Comparison of ENCODE assay signal across 9 mouse cellular contexts in the genomic region with DNA sequence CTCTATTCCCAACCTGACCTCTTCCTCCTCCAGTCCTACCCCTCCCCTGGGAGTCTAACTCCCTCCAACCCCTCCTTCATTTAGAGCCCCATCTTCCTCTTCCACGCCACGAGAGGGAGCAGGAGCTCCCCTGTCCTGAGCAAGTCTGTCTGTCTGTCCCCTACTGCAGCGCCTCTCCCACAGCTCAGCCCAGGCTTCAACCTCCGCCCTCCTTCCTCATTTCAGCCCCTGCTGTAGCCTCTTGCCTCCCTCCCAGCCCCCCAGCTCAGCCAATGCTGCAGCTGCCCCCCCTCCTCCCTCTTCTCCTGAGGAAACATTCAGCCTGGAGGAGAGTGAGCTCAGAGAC. TPM values are rescaled to one million over a fixed set of nuclear protein-coding genes. Genes with fewer than 3 reads are reported as not detected.
A peak's percentile ranks its signal among the peaks of the same experiment; 100 is the strongest.
DNase-seq lines count a peak whose midpoint lies in the region; ATAC-seq and TF ChIP-seq lines count a peak whose summit lies in the region.
"Had no signal": no experiment of that assay in that cellular context is flagged by ENCODE, and none has a peak within 500 bp of the region (broad histone marks: within the 10 kb centered on the region; RNA-seq: fewer than 3 reads in every experiment).

No protein-coding gene starts in this region.

- no peak overlapping the region for H3K9ac ChIP-seq in heart, adult 2 months (ENCODE audit: low read depth, low read length)
- H3K9ac ChIP-seq in midbrain, postnatal 0 days (replicated peaks; ENCODE audit: low read length, poor library complexity, severe bottlenecking): no peak overlapping the region
- H3K9ac ChIP-seq in midbrain, embryonic 14.5 days (replicated peaks; ENCODE audit: low read length): no peak overlapping the region
- H3K9ac ChIP-seq in stomach, embryonic 14.5 days (replicated peaks; ENCODE audit: low read depth, low read length): no peak overlapping the region
- H3K9ac ChIP-seq: embryonic facial prominence, embryonic 12.5 days had no signal

- no peaks in the 10 kb centered on the region for H3K36me3 ChIP-seq in heart, adult 2 months (ENCODE audit: control insufficient read depth, insufficient read depth, low read length)
- H3K36me3 ChIP-seq in midbrain, postnatal 0 days (ENCODE audit: insufficient read depth, low read length): no peaks in the 10 kb centered on the region
- H3K36me3 ChIP-seq in midbrain, embryonic 14.5 days (ENCODE audit: control insufficient read depth, insufficient read depth, low read length): no peaks in the 10 kb centered on the region
- H3K36me3 ChIP-seq in stomach, embryonic 14.5 days (ENCODE audit: control insufficient read depth, insufficient read depth, low read length): no peaks in the 10 kb centered on the region
- H3K36me3 ChIP-seq: embryonic facial prominence, embryonic 12.5 days had no signal

- H3K4me1 ChIP-seq in heart, adult 2 months (ENCODE audit: control insufficient read depth, insufficient read depth, low read length): peaks cover 3% of the 10 kb centered on the region
- H3K4me1 ChIP-seq in midbrain, postnatal 0 days (ENCODE audit: insufficient read depth, low read length): no peaks in the 10 kb centered on the region
- no peaks in the 10 kb centered on the region for H3K4me1 ChIP-seq in midbrain, embryonic 14.5 days (ENCODE audit: control insufficient read depth, insufficient read depth, low read length)
- H3K4me1 ChIP-seq in stomach, embryonic 14.5 days (ENCODE audit: control insufficient read depth, insufficient read depth, low read length): peaks cover 5% of the 10 kb centered on the region; the same call in 1 of the 2 replicates

- intact Hi-C loops in heart, adult 2 months (cut with DNase I): no loop called here

- H3K27ac ChIP-seq in heart, adult 2 months: no peak overlapping the region; the same call in 1 of the 2 replicates
- H3K27ac ChIP-seq in midbrain, postnatal 0 days (ENCODE audit: low read depth, low read length): no peak overlapping the region
- no peak overlapping the region for H3K27ac ChIP-seq in midbrain, embryonic 14.5 days (replicated peaks; ENCODE audit: low read depth, low read length)
- H3K27ac ChIP-seq in stomach, embryonic 14.5 days (ENCODE audit: low read length): peak overlapping the region; percentile 15; the same call in 1 of the 2 replicates
- H3K27ac ChIP-seq: embryonic facial prominence, embryonic 12.5 days had no signal

- H3K4me3 ChIP-seq in heart, adult 2 months: no peak overlapping the region
- no peak overlapping the region for H3K4me3 ChIP-seq in midbrain, postnatal 0 days (ENCODE audit: low read depth, low read length)
- H3K4me3 ChIP-seq in midbrain, embryonic 14.5 days (replicated peaks; ENCODE audit: low read depth, low read length): no peak overlapping the region
- H3K4me3 ChIP-seq in stomach, embryonic 14.5 days (ENCODE audit: low read depth, low read length): no peak overlapping the region

- 29% methylated on average over 4 of the region's 4 CpGs for WGBS in heart, adult 2 months
- 45% methylated on average over 4 of the region's 4 CpGs for WGBS in midbrain, postnatal 0 days
- 29% methylated on average over 4 of the region's 4 CpGs for WGBS in midbrain, embryonic 14.5 days
- 30% methylated on average over 4 of the region's 4 CpGs for WGBS in stomach, embryonic 14.5 days

- peak; percentile 54 for TF ChIP-seq CTCF in heart, adult 2 months (IDR thresholded peaks at IDR 0.05)
- TF ChIP-seq CTCF in midbrain, postnatal 0 days (IDR thresholded peaks at IDR 0.05): 0 out of 2 replicates have a peak, but pooled peaks have one; percentile 13

- H3K27me3 ChIP-seq in heart, adult 2 months (ENCODE audit: control insufficient read depth, insufficient read depth, low read length): no peaks in the 10 kb centered on the region
- H3K27me3 ChIP-seq in midbrain, postnatal 0 days (ENCODE audit: insufficient read depth, low read length): peaks cover 29% of the 10 kb centered on the region; the same call in 1 of the 2 replicates
- peaks cover 33% of the 10 kb centered on the region for H3K27me3 ChIP-seq in midbrain, embryonic 14.5 days (ENCODE audit: control insufficient read depth, insufficient read depth, low read length)
- peaks cover 13% of the 10 kb centered on the region for H3K27me3 ChIP-seq in stomach, embryonic 14.5 days (ENCODE audit: control insufficient read depth, insufficient read depth, low read length)

- H3K4me2 ChIP-seq in midbrain, postnatal 0 days (ENCODE audit: low read depth, low read length, poor library complexity, severe bottlenecking): no peak overlapping the region
- H3K4me2 ChIP-seq in midbrain, embryonic 14.5 days (ENCODE audit: low read length): no peak overlapping the region
- no peak overlapping the region for H3K4me2 ChIP-seq in stomach, embryonic 14.5 days (replicated peaks; ENCODE audit: low read depth, low read length)

- no peak for TF ChIP-seq EP300 in heart, adult 2 months (IDR thresholded peaks at IDR 0.05; ENCODE audit: insufficient read depth, low read depth, low read length)

- no peak for DNase-seq in heart, adult 2 months
- no peak for DNase-seq in heart, postnatal 4 days
- no peak for DNase-seq in midbrain, postnatal 0 days (ENCODE audit: low spot score)
- no peak for DNase-seq in midbrain, embryonic 14.5 days
- DNase-seq in liver: peak; percentile 44
- DNase-seq in layer of hippocampus, adult 18-20 months (ENCODE audit: low spot score in 2 of 2): no peak
- DNase-seq in Muller cell, postnatal 12 days (ENCODE audit: inconsistent ontology term): no peak

- TF ChIP-seq POLR2A in heart, adult 2 months (IDR thresholded peaks at IDR 0.05; ENCODE audit: insufficient read depth, low read depth, low read length): no peak

- no peaks in the 10 kb centered on the region for H3K79me2 ChIP-seq in heart, adult 2 months (replicated peaks; ENCODE audit: control insufficient read depth, insufficient read depth, low read length)

- ATAC-seq in midbrain, postnatal 0 days (ENCODE audit: low FRiP score): no peak
- no peak; the same call in 1 of the 2 replicates for ATAC-seq in midbrain, embryonic 14.5 days (ENCODE audit: low FRiP score, low TSS enrichment)
- no peak for ATAC-seq in stomach, embryonic 14.5 days (ENCODE audit: insufficient number of reproducible peaks, insufficient read depth, low FRiP score, low read depth)

- no peaks in the 10 kb centered on the region for H3K9me3 ChIP-seq in midbrain, postnatal 0 days (ENCODE audit: low read length)
- H3K9me3 ChIP-seq in midbrain, embryonic 14.5 days (ENCODE audit: control insufficient read depth, low read length): no peaks in the 10 kb centered on the region
- no peaks in the 10 kb centered on the region for H3K9me3 ChIP-seq in stomach, embryonic 14.5 days (ENCODE audit: control insufficient read depth, low read depth, low read length)
- H3K9me3 ChIP-seq: embryonic facial prominence, embryonic 12.5 days had no signal

RNA-seq across cellular contexts. Expression of gene B3gnt3, which starts 0.5 kb away (rescaled TPM):
- 1 to 10 TPM; 6.1 to 6.4 TPM for total RNA-seq in heart, adult 2 months (2021)
- polyA plus RNA-seq in heart, adult 2 months (2012; rRNA removed): 5.4 and 8.6 TPM in 2 replicates
- 1 to 10 TPM; 7.5 to 7.6 TPM for total RNA-seq in heart, postnatal 4 days (2021)
- 0.24 and 1.6 TPM in 2 replicates for total RNA-seq in midbrain, postnatal 0 days (2014; rRNA removed)
- 0.31 and 0.50 TPM in 2 replicates for polyA plus RNA-seq in midbrain, postnatal 0 days (2015; fragmentation: Nextera tagmentation; extraction: Ambion mirVana)
- polyA plus RNA-seq in midbrain, embryonic 14.5 days (2014; fragmentation: Nextera tagmentation; extraction: Ambion mirVana): 0.11 and 0.20 TPM in 2 replicates
- 4.7 and 5.4 TPM in 2 replicates for polyA plus RNA-seq in stomach, embryonic 14.5 days (2014; fragmentation: Nextera tagmentation; extraction: Ambion mirVana)
- under 1 TPM; 0.33 to 0.59 TPM for total RNA-seq in layer of hippocampus, adult 18-20 months (2021)

RNA-seq across cellular contexts. Expression of gene Insl3, which starts 13.0 kb away (rescaled TPM):
- 1 to 10 TPM; 4.0 to 4.1 TPM for total RNA-seq in heart, adult 2 months (2021)
- polyA plus RNA-seq in heart, adult 2 months (2012; rRNA removed): 16.3 and 19.3 TPM in 2 replicates
- 1 to 10 TPM; 6.6 to 6.9 TPM for total RNA-seq in heart, postnatal 4 days (2021)
- total RNA-seq in midbrain, postnatal 0 days (2014; rRNA removed): not detected in 2 replicates
- 1.2 and 2.1 TPM in 2 replicates for polyA plus RNA-seq in midbrain, postnatal 0 days (2015; fragmentation: Nextera tagmentation; extraction: Ambion mirVana)
- 0.89 TPM in 1 of 2 replicates, not detected in the other for polyA plus RNA-seq in midbrain, embryonic 14.5 days (2014; fragmentation: Nextera tagmentation; extraction: Ambion mirVana)
- polyA plus RNA-seq in stomach, embryonic 14.5 days (2014; fragmentation: Nextera tagmentation; extraction: Ambion mirVana): 1.3 and 1.7 TPM in 2 replicates
- 1 to 10 TPM; 1.7 to 1.8 TPM for total RNA-seq in layer of hippocampus, adult 18-20 months (2021)

RNA-seq across cellular contexts. Expression of gene Fcho1, which starts 23.5 kb away (rescaled TPM):
- total RNA-seq in heart, adult 2 months (2021): under 1 TPM; 0.23 to 0.64 TPM
- 2.7 and 4.5 TPM in 2 replicates for polyA plus RNA-seq in heart, adult 2 months (2012; rRNA removed)
- total RNA-seq in heart, postnatal 4 days (2021): 1 to 10 TPM; 1.6 to 2.4 TPM
- 109 and 114 TPM in 2 replicates for total RNA-seq in midbrain, postnatal 0 days (2014; rRNA removed)
- polyA plus RNA-seq in midbrain, postnatal 0 days (2015; fragmentation: Nextera tagmentation; extraction: Ambion mirVana): 88.4 and 89.5 TPM in 2 replicates
- 66.5 and 74.6 TPM in 2 replicates for polyA plus RNA-seq in midbrain, embryonic 14.5 days (2014; fragmentation: Nextera tagmentation; extraction: Ambion mirVana)
- polyA plus RNA-seq in stomach, embryonic 14.5 days (2014; fragmentation: Nextera tagmentation; extraction: Ambion mirVana): 5.5 and 7.4 TPM in 2 replicates
- 10 to 100 TPM; 94.9 to 99.9 TPM for total RNA-seq in layer of hippocampus, adult 18-20 months (2021)

RNA-seq across cellular contexts. Expression of gene Jak3, which starts 26.0 kb away (rescaled TPM):
- total RNA-seq in heart, adult 2 months (2021): 1 to 10 TPM; 8.1 to 8.6 TPM
- polyA plus RNA-seq in heart, adult 2 months (2012; rRNA removed): 23.3 and 24.0 TPM in 2 replicates
- 10 to 100 TPM; 15.8 TPM for total RNA-seq in heart, postnatal 4 days (2021)
- 9.0 and 12.3 TPM in 2 replicates for total RNA-seq in midbrain, postnatal 0 days (2014; rRNA removed)
- polyA plus RNA-seq in midbrain, postnatal 0 days (2015; fragmentation: Nextera tagmentation; extraction: Ambion mirVana): 6.4 and 7.1 TPM in 2 replicates
- polyA plus RNA-seq in midbrain, embryonic 14.5 days (2014; fragmentation: Nextera tagmentation; extraction: Ambion mirVana): 2.5 and 3.6 TPM in 2 replicates
- 5.4 and 6.0 TPM in 2 replicates for polyA plus RNA-seq in stomach, embryonic 14.5 days (2014; fragmentation: Nextera tagmentation; extraction: Ambion mirVana)
- total RNA-seq in layer of hippocampus, adult 18-20 months (2021): 1 to 10 TPM; 3.7 to 4.4 TPM

RNA-seq across cellular contexts. Expression of gene Unc13a, which starts 30.5 kb away (rescaled TPM):
- under 1 TPM; 0.61 to 0.86 TPM for total RNA-seq in heart, adult 2 months (2021)
- 1.4 and 1.8 TPM in 2 replicates for polyA plus RNA-seq in heart, adult 2 months (2012; rRNA removed)
- 1 to 10 TPM; 1.3 to 1.4 TPM for total RNA-seq in heart, postnatal 4 days (2021)
- total RNA-seq in midbrain, postnatal 0 days (2014; rRNA removed): 69.0 and 70.8 TPM in 2 replicates
- polyA plus RNA-seq in midbrain, postnatal 0 days (2015; fragmentation: Nextera tagmentation; extraction: Ambion mirVana): 14.5 and 16.2 TPM in 2 replicates
- polyA plus RNA-seq in midbrain, embryonic 14.5 days (2014; fragmentation: Nextera tagmentation; extraction: Ambion mirVana): 17.4 and 18.9 TPM in 2 replicates
- polyA plus RNA-seq in stomach, embryonic 14.5 days (2014; fragmentation: Nextera tagmentation; extraction: Ambion mirVana): 1.4 and 1.7 TPM in 2 replicates
- total RNA-seq in layer of hippocampus, adult 18-20 months (2021): 100 to 1,000 TPM; 226 to 246 TPM

Comparison
In these comparisons a context has a peak if more than half of its experiments do, and no peak if none do; other contexts are left out.
1. RNA of gene Fcho1, which starts 23.5 kb away (total RNA-seq): 109 to 114 TPM in midbrain, postnatal 0 days and 94.9 to 99.9 TPM in layer of hippocampus, adult 18-20 months; 1.6 to 2.4 TPM in heart, postnatal 4 days and 0.23 to 0.64 TPM in heart, adult 2 months; every median in the first group is over 10 times any median in the second.